Mouse (Mus musculus): ENCODE data around the gene Ifit2. TPM values are rescaled to one million over a fixed set of nuclear protein-coding genes. Genes with fewer than 3 reads are reported as not detected.
"Not testable (repeated sequence)": the region's sequence is repeated elsewhere in the genome, so short reads cannot be mapped to it uniquely, and the experiment has no call there.

Ifit2 gene
- polyA plus RNA-seq, 1 experiment from 2014 or later: 5.8 TPM

GRCm38 (mm10) chr19:34583126-34583766, 32.8 kb downstream of the Ifit2 start, which contains the start of gene Ifit3:
TSS of gene Ifit3 (plus strand) at chr19:34583531.
- WGBS: 67% methylated on average over 2 of the region's 2 CpGs
- not testable (repeated sequence) for ATAC-seq (ENCODE audit: low FRiP score, low read depth); H3K4me3 ChIP-seq; H3K4me2 ChIP-seq; H3K9me3 ChIP-seq; H3K9ac ChIP-seq; H3K27ac ChIP-seq (replicated peaks); H3K36me3 ChIP-seq; H3K27me3 ChIP-seq; H3K4me1 ChIP-seq (replicated peaks)

DNA sequence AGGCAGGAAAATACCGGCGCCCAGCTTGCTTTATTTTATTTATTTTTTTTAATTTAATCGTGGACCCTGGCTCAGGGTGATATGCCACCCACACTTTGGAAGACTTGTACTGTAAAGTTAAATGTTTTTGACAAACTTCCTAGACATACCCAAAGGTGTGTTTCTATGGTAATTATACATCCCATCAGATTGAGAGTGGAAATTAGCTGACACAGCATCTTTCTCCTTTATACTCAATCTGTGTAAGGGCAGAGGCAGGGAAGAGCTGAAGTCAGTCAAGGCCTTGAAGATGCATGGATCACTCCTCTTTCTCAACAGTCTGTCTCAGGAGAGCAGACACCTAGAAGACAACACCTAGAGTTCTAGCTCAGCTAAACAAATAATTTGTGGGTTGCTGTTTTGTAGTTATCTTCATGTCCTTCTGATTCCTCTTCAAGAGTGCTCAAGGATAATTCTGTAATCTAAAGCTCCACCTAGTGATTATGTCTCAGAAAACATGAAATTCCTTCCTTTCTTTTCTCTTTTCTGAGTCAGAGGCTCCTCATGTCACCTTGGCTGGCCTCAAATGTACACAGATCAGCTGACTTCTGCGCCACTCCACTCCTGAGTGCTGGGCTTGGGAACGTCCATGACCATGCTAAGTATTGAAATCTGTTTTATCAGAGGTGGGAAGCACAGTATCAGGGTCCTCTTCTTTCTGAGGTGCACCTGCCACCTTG, 35.4 kb downstream of the Ifit2 start:
- not testable (repeated sequence) for H3K27me3 ChIP-seq; H3K9me3 ChIP-seq; ATAC-seq (ENCODE audit: low FRiP score, low read depth); H3K27ac ChIP-seq (replicated peaks); H3K4me1 ChIP-seq (replicated peaks); H3K4me2 ChIP-seq; H3K36me3 ChIP-seq; H3K4me3 ChIP-seq; H3K9ac ChIP-seq
- WGBS: 70% methylated on average over 5 of the region's 5 CpGs

- not testable (repeated sequence) for ATAC-seq (ENCODE audit: low FRiP score, low read depth); H3K4me1 ChIP-seq (replicated peaks); H3K4me3 ChIP-seq; H3K27ac ChIP-seq (replicated peaks); H3K9me3 ChIP-seq; H3K36me3 ChIP-seq; H3K9ac ChIP-seq; H3K4me2 ChIP-seq; H3K27me3 ChIP-seq
- WGBS: 89% methylated on average over 7 of the region's 12 CpGs
These were observed 37.6 kb downstream of the Ifit2 start for GRCm38 (mm10) chr19:34587898-34588692.

- Histone ChIP-seq H3K27ac (replicated peaks) (no peak overlapping the region), H3K9me3 (no peaks in the 10 kb centered on the region), H3K4me2 (no peak overlapping the region), H3K36me3 (no peaks in the 10 kb centered on the region), H3K4me3 (no peak overlapping the region), H3K4me1 (replicated peaks) (no peaks in the 10 kb centered on the region), H3K9ac (no peak overlapping the region), H3K27me3 (no peaks in the 10 kb centered on the region)
- no peak for ATAC-seq (ENCODE audit: low FRiP score, low read depth)
These were observed 38.5 kb downstream of the Ifit2 start for GRCm38 (mm10) chr19:34588959-34589358.

DNA sequence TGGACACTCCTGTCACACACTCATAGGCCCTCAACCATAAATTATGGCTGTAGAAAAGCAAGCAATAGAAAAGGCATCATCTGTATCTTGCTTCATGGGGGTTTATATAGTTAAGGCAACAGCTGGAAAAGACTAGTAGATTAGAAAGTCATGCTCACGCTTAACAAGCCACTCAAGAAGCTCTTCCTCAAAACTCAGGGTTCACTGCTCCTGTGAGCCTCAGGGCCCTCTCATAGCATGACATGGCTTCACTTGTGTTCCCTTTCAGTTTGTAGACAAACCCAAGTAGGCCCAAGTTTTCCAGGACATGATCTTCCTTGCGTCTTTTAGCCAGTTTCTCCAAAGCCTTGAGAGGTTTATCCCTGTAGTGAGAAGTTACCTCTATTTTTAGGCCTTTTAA, 43.0 kb downstream of the Ifit2 start:
- no peak overlapping the region for H3K27ac ChIP-seq (replicated peaks)
- H3K4me1 ChIP-seq (replicated peaks): no peaks in the 10 kb centered on the region
- no peak overlapping the region for H3K4me3 ChIP-seq
- no peak overlapping the region for H3K4me2 ChIP-seq
- WGBS: 93% methylated on average over 2 of the region's 2 CpGs
- H3K36me3 ChIP-seq: no peaks in the 10 kb centered on the region
- no peak overlapping the region for H3K9ac ChIP-seq
- no peak for ATAC-seq (ENCODE audit: low FRiP score, low read depth)
- no peaks in the 10 kb centered on the region for H3K9me3 ChIP-seq
- no peaks in the 10 kb centered on the region for H3K27me3 ChIP-seq

- not testable (repeated sequence) for H3K9ac ChIP-seq; H3K36me3 ChIP-seq; H3K9me3 ChIP-seq; H3K4me3 ChIP-seq; H3K27me3 ChIP-seq; H3K27ac ChIP-seq (replicated peaks); ATAC-seq (ENCODE audit: low FRiP score, low read depth); H3K4me1 ChIP-seq (replicated peaks); H3K4me2 ChIP-seq
- 82% methylated on average over 3 of the region's 3 CpGs for WGBS
These were observed 44.0 kb downstream of the Ifit2 start for GRCm38 (mm10) chr19:34594523-34594922.

DNA sequence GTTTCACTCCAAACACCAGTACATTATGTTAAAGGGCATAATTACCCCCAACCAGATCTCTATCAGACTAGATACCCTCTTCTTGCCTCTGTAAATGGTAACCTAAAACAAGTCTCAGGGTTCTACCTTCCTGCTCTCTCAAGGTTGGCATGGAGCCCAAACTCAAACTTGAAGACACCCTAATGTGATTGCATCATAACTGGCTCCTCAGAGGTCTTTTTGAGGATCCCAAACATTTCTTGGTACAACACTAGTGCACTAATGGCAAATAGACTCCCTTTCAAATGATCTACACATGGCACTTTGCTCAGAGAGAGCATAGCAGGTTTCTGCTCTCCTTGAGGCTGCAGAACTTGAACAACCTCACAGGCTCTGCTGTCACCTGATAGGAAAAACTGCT, 46.3 kb downstream of the Ifit2 start:
- Histone ChIP-seq H3K4me3 (no peak overlapping the region), H3K9ac (no peak overlapping the region), H3K4me2 (no peak overlapping the region), H3K27ac (replicated peaks) (no peak overlapping the region), H3K9me3 (no peaks in the 10 kb centered on the region), H3K36me3 (no peaks in the 10 kb centered on the region), H3K27me3 (no peaks in the 10 kb centered on the region), H3K4me1 (replicated peaks) (no peaks in the 10 kb centered on the region)
- no peak for ATAC-seq (ENCODE audit: low FRiP score, low read depth)

GRCm38 (mm10) chr19:34598341-34598740, 47.8 kb downstream of the Ifit2 start:
- H3K9ac ChIP-seq: no peak overlapping the region
- no peak overlapping the region for H3K27ac ChIP-seq (replicated peaks)
- H3K4me3 ChIP-seq: no peak overlapping the region
- H3K27me3 ChIP-seq: no peaks in the 10 kb centered on the region
- no peak overlapping the region for H3K4me2 ChIP-seq
- no peaks in the 10 kb centered on the region for H3K4me1 ChIP-seq (replicated peaks)
- peak; percentile 42; the same call in 1 of the 2 replicates for ATAC-seq (ENCODE audit: low FRiP score, low read depth)
- no peaks in the 10 kb centered on the region for H3K9me3 ChIP-seq
- WGBS: 70% methylated on average over 2 of the region's 2 CpGs
- H3K36me3 ChIP-seq: no peaks in the 10 kb centered on the region

DNA sequence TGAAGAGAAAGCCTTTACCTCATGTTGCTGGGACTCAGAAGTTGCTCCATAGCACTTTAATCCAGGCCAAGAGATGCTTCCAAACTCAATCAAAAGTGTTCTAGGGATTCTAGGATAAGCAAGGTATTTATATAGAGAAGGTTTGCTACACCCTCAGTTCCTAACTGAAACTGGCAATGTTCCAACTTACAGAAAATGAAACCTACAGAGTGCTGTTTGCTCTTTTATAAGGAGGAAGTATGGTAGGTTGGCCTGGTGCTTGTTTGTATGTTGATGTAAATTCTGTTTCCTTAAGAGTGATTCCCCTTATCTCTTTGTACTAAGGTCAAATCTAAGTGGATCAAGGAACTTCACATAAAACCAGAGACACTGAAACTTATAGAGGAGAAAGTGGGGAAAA, 48.8 kb downstream of the Ifit2 start:
- not testable (repeated sequence) for H3K27ac ChIP-seq (replicated peaks); H3K4me2 ChIP-seq; H3K27me3 ChIP-seq; H3K4me1 ChIP-seq (replicated peaks); H3K9me3 ChIP-seq; ATAC-seq (ENCODE audit: low FRiP score, low read depth); H3K36me3 ChIP-seq; H3K4me3 ChIP-seq; H3K9ac ChIP-seq

GRCm38 (mm10) chr19:34601888-34602287, 51.4 kb downstream of the Ifit2 start, which contains the start of gene Ifit1bl1:
TSS of gene Ifit1bl1 (minus strand) at chr19:34601956.
- 58% methylated on average over 1 of the region's 1 CpGs for WGBS
- not testable (repeated sequence) for H3K4me3 ChIP-seq; ATAC-seq (ENCODE audit: low FRiP score, low read depth); H3K4me1 ChIP-seq (replicated peaks); H3K9me3 ChIP-seq; H3K9ac ChIP-seq; H3K27ac ChIP-seq (replicated peaks); H3K27me3 ChIP-seq; H3K36me3 ChIP-seq; H3K4me2 ChIP-seq

DNA sequence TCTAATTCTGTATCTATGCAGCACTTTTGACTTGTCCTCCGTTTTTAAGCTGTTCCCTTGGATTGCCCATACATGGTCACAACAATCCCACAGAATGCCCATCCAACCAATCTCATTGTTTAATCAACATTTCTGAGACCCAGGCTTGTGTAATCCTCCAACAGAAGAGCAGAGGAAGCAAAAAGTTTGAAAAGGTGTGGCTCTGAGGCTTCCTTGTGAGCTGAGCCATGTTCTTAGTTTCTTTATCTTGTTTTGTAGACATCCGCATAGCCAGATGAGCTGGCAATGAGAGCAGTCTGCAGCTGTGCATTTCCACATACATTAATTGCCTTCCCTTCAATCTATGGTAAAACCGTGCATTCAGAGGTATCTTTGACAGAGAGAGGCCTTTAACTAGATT, 55.0 kb downstream of the Ifit2 start:
- no peaks in the 10 kb centered on the region for H3K4me1 ChIP-seq (replicated peaks)
- WGBS: 92% methylated on average over 3 of the region's 3 CpGs
- H3K36me3 ChIP-seq: no peaks in the 10 kb centered on the region
- ATAC-seq (ENCODE audit: low FRiP score, low read depth): no peak
- no peak overlapping the region for H3K4me3 ChIP-seq
- H3K9ac ChIP-seq: no peak overlapping the region
- no peak overlapping the region for H3K27ac ChIP-seq (replicated peaks)
- H3K27me3 ChIP-seq: no peaks in the 10 kb centered on the region
- no peak overlapping the region for H3K4me2 ChIP-seq
- H3K9me3 ChIP-seq: no peaks in the 10 kb centered on the region

DNA sequence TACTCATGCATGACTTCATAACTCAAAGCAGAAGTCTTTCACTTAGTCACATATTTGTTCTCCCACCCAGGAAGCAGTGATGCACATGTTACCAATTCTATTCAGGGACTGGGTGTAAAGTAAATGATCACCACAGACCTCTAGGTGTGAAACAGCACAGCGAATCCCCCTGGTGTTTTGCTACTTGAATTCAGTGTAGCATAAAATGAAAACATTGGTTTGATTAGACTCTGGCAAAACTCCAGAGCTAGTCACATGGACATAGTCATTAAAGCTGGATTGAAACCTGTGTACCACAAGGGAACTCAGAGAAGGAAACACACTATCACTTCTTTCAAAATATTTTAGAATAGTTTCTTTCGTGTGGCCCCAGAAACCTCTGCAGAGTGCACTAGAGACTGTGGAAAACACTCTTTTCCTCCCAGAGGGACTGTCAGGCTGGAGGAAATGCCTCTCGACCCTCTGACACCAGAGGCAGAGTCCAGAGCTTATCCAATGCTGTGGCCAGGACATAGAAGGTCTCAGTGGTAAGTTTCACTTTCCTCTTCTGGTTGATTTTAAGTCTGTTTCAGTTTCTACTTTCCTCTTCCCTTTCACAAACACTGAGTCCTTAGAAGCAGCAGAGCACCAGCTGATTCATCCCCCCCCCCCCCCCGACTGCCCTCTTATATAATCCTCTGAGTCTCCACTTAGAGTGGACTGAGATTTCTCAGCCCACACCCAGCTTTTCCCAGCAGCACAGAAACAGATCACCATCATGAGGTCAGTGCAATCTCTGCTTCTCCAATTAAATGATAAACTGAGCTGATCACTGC, 57.0 kb downstream of the Ifit2 start, which contains the start of gene Ifit3b:
Gene Ifit3b (plus strand): TSS at position 734 of the 815 bp plus-strand sequence.
- H3K36me3 ChIP-seq; H3K9ac ChIP-seq; H3K4me2 ChIP-seq; H3K9me3 ChIP-seq; H3K27me3 ChIP-seq; H3K27ac ChIP-seq (replicated peaks); H3K4me3 ChIP-seq; H3K4me1 ChIP-seq (replicated peaks): not testable (repeated sequence)
- ATAC-seq (ENCODE audit: low FRiP score, low read depth): peak; percentile 72
- WGBS: 57% methylated on average over 4 of the region's 4 CpGs

All from hindbrain, embryonic 15.5 days (tissue).